Mouse (Mus musculus): ENCODE results near the gene Tex38.

DNA sequence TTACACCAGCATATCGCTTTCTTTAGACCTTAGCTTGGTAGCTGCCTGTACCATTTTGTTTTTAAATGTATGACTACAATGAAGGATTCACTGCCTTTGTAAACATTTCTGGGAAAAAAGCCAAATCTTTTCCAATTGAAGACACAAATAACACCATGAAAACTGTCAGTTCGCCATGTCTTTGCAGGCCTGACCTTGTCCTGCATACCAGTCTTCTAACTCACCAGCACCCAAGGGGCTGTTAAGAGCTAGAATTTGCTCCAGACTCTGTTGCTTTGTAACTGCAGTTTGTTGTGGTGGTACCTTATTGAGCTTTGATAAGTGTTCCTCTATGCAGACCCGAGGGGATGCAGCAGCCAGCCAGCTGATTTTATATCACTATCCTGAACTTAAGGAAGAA is 19.2 kb upstream of the Tex38 start:
- TF ChIP-seq CTCF (IDR thresholded peaks at IDR 0.05; ENCODE audit: control insufficient read depth, insufficient read depth, low read length) (no peak), POLR2A (IDR thresholded peaks at IDR 0.05; ENCODE audit: borderline replicate concordance, control insufficient read depth, low read depth, low read length) (no peak)
